Mouse (Mus musculus) retina, postnatal 7 days (tissue): ENCODE measurements around the gene Dtx3.

ENCODE experiments used
- DNase-seq: peaks from one replicate; pipeline ENCODE4 v3.0.0-alpha.2; 2012; ENCODE audit warnings: low read depth, low spot score

Gene Dtx3

GRCm38 (mm10) chr10:127195328-127196129 lies at the start of gene Dtx3:
Gene Dtx3, minus strand, starts transcription at chr10:127195728.
- DNase-seq, result no peak

- no peak for DNase-seq
Measured at GRCm38 (mm10) chr10:127238241-127238824, 42.8 kb upstream of the Dtx3 start.

DNA sequence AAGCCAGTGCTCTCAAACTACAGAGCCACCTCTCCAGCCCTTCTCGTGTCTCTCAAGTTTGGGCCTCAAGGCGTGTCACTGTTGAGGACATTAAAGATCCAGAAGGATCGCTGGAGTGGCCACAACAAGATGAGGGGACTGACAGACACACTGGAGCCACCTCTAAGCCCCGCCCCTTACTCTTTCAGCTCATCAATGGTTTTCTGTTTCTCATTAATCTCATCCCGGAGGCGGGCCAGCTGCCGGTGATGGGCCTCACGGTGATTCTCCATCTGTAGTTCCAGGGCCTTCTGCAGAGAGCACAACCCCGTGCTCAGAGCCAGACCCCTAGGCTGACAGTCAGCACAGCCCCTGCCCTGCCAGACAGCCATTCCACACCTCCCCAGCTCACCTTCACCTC lies 41.0 kb upstream of the Dtx3 start:
- no peak for DNase-seq

DNA sequence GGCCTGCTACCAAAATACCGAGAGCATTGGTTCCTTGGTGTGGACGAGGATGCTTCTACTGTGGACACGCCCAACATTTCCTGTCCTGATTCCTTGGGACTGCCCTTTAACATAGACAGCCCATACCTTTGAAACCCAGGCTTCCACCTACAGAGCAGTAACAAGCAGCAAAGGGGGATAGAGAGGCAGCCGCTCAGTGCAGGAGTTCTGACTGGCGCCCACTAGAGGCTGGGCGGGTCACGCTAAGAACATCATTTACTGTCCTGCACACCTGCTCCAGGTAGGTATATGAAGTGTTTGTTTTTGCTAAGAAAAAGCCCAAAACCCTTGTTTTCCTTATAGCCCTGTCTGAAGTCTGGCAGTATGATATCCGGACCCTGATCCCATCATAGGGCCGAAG lies 37.6 kb upstream of the Dtx3 start:
- no peak for DNase-seq

GRCm38 (mm10) chr10:127231741-127232140 lies 36.2 kb upstream of the Dtx3 start:
- no peak for DNase-seq

- no peak for DNase-seq
Measured at GRCm38 (mm10) chr10:127230693-127231092, 35.2 kb upstream of the Dtx3 start.

DNA sequence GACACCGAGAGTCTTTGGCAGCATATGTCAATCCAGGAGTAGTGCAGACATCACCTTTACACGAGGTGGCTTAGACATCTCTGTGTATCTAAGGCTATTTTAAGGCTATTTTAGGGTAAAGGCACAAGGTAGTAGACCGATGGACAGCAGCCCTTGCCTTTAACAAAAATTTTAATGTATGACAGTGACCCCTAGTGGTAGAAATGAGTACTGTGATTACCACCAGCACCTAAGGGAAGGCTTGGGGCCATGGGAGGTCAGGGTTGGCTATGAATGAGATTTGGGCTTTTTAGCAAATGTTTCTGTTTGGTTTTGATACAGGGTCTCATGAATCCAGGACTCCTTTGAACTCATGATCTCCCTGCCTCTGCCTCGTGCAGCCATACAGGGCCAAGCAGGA lies 33.4 kb upstream of the Dtx3 start:
- DNase-seq, result peak; percentile 53

DNA sequence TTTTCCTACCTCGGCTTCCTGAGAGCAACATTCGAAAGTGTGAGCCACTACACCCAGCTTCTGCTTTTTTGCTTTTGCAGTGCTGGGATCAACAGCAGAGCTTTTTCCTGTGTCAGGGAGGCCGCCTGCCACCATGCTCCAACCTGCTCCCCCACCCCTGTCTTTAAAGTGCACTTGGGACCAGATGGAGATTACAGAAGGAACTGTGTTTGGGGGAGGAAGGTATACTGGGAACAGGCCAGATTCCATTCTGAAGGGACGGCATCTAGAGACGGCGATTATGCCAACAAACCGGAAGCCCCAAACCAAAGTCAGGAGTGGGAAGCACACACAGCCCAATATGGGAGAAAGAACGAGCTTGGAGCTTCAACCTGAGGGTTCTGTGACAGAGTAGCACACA lies 31.6 kb upstream of the Dtx3 start:
- no peak for DNase-seq

DNA sequence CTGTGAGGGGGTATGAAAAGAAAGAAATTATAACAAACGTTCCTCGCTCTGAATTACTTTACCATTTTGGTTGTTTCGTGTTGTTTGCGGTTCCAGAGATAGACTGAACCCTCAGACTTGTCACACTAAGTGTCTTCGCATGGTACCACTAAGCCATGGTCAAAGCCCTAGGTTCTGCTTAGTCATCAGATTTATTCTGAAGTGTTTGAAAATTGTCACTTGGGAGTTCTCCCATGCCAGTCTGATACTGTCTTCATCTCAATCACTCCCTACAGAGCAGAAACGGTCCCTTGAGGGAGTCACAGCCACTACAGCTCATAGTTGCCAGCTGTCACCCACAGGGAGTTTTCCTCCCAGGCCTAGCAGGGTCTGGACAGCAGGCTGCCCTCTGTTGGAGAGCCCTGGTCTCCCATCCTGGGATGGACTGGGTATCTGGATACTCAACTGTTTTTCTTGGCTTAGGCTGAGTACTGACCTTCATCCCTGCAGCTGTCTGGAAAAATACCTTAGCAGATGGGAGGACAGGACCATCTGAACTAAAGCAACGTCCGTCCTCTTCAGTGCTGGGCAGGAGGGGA lies 30.9 kb upstream of the Dtx3 start:
- no peak for DNase-seq

- no peak for DNase-seq
Measured at GRCm38 (mm10) chr10:127225732-127226131, 30.2 kb upstream of the Dtx3 start.

DNA sequence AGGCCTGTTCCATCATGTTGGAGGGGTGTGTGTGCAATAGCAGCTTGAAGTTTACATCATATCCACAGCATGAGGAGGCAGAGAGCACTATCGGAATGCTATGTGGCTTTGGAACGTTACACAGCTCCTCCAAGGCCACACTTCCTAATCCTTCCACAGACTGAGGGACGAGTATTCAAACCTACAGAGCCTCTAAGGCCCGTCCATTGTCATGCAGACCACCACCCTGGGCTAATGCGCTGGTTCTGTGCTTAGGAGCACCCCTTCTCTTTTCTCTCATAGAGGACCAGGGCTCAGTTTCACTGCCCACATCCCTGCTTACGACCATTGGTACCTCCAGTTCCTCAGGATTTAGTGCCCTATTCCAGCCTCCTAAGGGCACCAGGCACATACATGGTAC lies 29.7 kb upstream of the Dtx3 start:
- DNase-seq, result no peak

DNA sequence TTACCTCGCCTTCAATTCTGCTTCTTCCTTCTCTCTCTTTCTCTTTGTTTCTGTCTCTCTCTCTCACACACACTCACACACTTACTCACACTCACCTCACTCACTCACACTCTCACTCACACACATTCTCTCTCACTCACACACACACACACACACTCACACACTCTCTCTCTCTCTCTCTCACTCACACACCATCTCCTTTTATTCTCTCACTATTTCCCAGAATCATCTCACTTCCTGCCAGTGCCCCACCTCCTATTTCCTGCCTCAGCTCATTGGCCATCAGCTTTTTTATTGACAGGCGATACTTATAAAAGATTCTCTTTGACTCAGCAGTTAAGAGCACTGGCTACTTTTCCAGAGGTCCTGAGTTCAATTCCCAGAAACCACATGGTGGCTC lies 22.8 kb upstream of the Dtx3 start:
- no peak for DNase-seq

DNA sequence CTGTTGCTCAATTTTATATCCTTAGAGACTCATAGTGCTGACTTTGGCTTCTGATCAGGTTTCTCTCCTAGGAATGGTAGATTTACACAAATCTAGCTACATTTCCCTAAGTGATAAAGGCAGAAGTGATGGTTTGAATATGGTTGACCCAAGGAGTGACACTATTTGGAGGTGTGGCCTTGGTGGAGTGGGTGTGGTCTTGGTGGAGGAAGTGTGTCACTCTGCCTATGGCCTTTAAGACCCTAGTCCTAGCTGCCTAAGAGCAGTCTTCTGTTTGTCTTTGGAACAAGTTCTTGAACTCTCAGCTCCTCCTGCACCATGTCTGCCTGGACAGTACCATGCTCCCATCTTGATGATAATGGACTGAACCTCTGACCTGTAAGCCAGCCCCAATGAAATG lies 21.6 kb upstream of the Dtx3 start:
- no peak for DNase-seq

- DNase-seq, result no peak
Measured at GRCm38 (mm10) chr10:127216456-127216855, 20.9 kb upstream of the Dtx3 start.

DNA sequence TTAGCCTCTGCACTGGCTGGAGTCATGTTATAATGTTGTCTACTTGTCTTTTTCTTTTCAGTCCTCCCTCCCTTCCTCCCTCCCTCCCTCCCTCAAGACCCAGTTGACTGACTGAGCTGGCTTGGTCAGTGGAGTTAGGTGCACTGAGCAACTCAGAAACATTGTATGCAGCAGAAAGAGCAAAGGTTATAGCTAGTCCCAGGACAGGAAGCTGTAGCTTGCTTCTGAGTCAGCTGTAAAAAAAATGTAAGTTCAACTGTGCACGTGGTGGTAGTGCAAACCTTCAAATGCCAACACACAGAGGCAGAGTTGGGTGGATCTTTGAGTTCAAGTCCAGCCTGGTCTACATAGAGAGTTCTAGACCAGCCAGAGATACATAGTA lies 18.9 kb upstream of the Dtx3 start:
- no peak for DNase-seq

DNA sequence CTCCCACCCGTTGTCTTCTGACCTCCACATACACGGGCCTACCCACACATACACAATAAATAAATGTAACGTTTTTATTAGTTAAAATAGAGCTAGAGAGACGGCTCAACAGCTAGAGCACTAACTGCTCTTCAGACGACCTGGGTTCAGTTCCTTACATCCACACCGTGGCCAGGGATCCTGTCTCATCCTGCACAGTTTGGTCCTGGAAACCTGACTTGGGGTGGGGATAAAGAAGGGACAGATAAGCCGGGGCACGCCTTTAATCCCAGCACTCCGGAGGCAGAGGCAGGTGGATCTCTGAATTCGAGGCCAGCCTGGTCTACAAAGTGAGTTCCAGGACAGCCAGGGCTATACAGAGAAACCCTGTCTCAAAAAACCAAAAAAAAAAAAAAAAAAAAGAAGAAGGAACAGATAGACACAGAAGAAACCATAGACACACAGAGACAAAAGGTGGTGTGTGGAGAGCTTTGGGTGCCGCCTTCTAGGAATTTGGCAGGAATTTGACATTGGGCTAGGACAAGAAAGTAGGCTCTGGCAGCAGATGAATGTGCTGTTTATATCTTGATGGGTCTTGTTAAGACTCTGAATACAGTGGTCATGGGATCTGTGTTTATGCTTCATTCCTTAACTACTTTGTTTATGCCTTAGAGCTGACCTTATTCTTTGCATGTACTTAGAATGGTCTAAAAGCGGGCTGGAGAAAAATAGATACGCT lies 18.3 kb upstream of the Dtx3 start:
- DNase-seq, result no peak

GRCm38 (mm10) chr10:127213272-127213671 lies 17.7 kb upstream of the Dtx3 start:
- DNase-seq, result no peak

- DNase-seq, result peak; percentile 74
Measured at GRCm38 (mm10) chr10:127211414-127211854, 15.9 kb upstream of the Dtx3 start, which contains the start of gene Pip4k2c. Gene Pip4k2c, minus strand, starts transcription at chr10:127211585.

DNA sequence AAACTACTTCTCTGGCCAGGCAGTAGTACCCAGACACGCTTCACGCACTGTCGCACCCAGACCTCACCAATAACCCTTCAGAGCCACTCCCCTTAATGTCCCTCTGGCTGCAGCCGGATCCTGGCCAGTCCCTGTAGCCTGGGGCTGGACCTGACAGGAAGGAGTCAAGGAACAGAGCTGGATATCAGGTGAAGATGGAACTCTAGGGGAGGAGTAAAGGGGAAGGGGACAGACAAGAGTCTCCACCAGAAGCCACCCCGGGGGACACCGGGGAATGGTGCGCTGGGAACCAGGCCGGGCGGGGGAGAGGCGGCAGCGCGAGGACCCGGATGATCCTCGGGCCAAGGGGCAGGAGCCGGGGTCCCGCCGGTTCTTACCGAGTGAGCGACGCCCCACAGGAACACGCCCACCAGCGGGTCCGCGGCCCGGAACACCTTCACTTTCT lies 15.5 kb upstream of the Dtx3 start:
- DNase-seq, result no peak

DNA sequence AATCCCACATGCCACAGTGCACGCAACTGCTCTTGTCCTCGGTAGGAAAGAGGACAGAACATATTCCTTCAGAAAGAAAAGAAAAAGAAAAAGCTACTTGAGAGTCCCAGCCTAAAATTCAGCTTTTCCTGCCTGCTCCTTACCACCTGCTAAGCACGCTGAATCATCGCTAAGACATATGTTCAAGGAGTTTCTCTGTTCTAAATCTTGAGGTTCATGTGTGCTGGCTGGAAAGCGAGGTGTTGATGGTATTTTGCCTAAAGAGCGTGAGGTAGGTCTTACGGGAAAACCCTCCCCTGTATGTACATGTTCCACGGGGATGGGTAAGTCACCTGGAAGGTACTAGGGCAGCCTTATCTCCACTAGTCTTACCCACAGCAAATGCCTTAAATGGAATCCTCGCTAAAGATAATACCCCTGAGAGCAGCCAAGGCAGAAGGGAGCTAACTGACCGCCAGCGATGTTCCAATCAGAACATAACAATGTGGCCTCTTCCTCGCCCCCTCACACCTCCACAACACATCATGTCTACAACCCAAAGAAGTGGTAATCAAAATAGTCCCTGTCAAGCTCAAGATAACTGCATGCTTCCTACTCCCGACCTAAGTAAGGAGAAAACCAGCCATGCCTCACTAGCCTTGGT lies 14.5 kb upstream of the Dtx3 start:
- no peak for DNase-seq

GRCm38 (mm10) chr10:127208921-127209320 lies 13.4 kb upstream of the Dtx3 start:
- DNase-seq, result no peak

- no peak for DNase-seq
Measured at GRCm38 (mm10) chr10:127205373-127205772, 9.8 kb upstream of the Dtx3 start.
